Mouse (Mus musculus): Measurements from ENCODE around the gene Kif5a.
A peak's percentile ranks its signal among the peaks of the same experiment; 100 is the strongest.

GRCm38 (mm10) chr10:127233141-127233540 lies 30.0 kb downstream of the Kif5a start:
- no peak for TF ChIP-seq POLR2A (IDR thresholded peaks at IDR 0.05; ENCODE audit: borderline replicate concordance, insufficient read depth, low read length)
- peak; percentile 39; the same call in 1 of the 2 replicates for TF ChIP-seq CTCF (IDR thresholded peaks at IDR 0.05; ENCODE audit: borderline replicate concordance, insufficient read depth, low read depth, low read length)

Data from cerebellum, adult 2 months (tissue).